Mouse (Mus musculus): ENCODE data around the gene Katnal1. TPM values are rescaled to one million over a fixed set of nuclear protein-coding genes. Genes with fewer than 3 reads are reported as not detected.

Gene Katnal1
- total and polyA plus RNA-seq, 2 experiments from 2014 or later: 8.4 to 21.1 TPM

- Histone ChIP-seq H3K9ac (replicated peaks; ENCODE audit: low read depth, low read length) (no peak overlapping the region), H3K9me3 (replicated peaks; ENCODE audit: control insufficient read depth, low read length) (no peaks in the 10 kb centered on the region), H3K27ac (ENCODE audit: low read depth) (peak overlapping the region; percentile 77), H3K36me3 (replicated peaks; ENCODE audit: control insufficient read depth, insufficient read depth, low read length) (no peaks in the 10 kb centered on the region), H3K4me3 (ENCODE audit: low read depth, low read length) (no peak overlapping the region), H3K27me3 (ENCODE audit: control insufficient read depth, insufficient read depth, low read length) (no peaks in the 10 kb centered on the region), H3K4me2 (ENCODE audit: low read depth, low read length) (peak overlapping the region; percentile 29), H3K4me1 (ENCODE audit: control insufficient read depth, insufficient read depth) (peaks cover 5% of the 10 kb centered on the region; the same call in 1 of the 2 replicates)
- no peak for TF ChIP-seq EP300 (IDR thresholded peaks at IDR 0.05; ENCODE audit: low read depth)
- TF ChIP-seq CTCF (IDR thresholded peaks at IDR 0.05; ENCODE audit: low read depth): no peak
- WGBS: 53% methylated on average over 6 of the region's 6 CpGs
- no peak for ATAC-seq (ENCODE audit: insufficient read depth, low read depth)
- no peak for DNase-seq (ENCODE audit: low spot score)
These were observed 37.3 kb upstream of the Katnal1 start for GRCm38 (mm10) chr5:148966395-148966794.

DNA sequence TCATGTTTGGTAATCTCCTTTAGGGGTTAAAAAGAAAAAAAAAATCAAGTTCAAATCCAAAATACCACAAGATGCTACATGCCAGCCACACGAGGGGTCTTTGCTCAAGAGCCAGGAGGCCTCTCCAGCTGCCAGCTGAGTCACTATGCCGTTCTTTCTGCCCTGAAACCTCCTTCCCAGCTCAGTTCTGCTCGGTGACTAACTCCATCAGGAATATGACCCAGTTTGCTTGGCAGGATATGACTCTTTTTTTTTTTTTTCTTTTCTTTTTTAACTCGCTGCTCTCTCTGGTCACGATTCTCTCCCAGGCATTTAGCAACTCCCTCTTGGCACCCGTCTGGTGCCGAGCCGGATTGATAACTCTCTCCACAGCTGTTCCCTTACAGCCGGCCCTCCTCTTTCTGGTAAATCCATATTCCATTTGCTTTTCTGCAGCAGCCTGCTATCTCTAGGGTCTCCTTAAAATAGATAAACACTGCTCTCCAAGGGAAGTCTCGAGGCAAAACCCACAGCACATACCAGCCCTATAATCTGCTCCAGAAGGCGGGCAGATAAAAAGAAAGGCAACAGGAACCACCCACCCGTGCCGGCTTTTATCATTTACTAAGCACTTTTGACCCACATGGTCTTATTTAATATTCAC is 36.7 kb upstream of the Katnal1 start:
- DNase-seq (ENCODE audit: low spot score): peak; percentile 68
- peak overlapping the region; percentile 77 for H3K27ac ChIP-seq (ENCODE audit: low read depth)
- H3K4me2 ChIP-seq (ENCODE audit: low read depth, low read length): peak overlapping the region; percentile 29
- H3K9me3 ChIP-seq (replicated peaks; ENCODE audit: control insufficient read depth, low read length): no peaks in the 10 kb centered on the region
- H3K36me3 ChIP-seq (replicated peaks; ENCODE audit: control insufficient read depth, insufficient read depth, low read length): no peaks in the 10 kb centered on the region
- TF ChIP-seq CTCF (IDR thresholded peaks at IDR 0.05; ENCODE audit: low read depth) (no peak), EP300 (IDR thresholded peaks at IDR 0.05; ENCODE audit: low read depth) (no peak)
- WGBS: 4% methylated on average over 13 of the region's 13 CpGs
- H3K4me3 ChIP-seq (ENCODE audit: low read depth, low read length): no peak overlapping the region
- peak; percentile 70 for ATAC-seq (ENCODE audit: insufficient read depth, low read depth)
- no peaks in the 10 kb centered on the region for H3K27me3 ChIP-seq (ENCODE audit: control insufficient read depth, insufficient read depth, low read length)
- no peak overlapping the region for H3K9ac ChIP-seq (replicated peaks; ENCODE audit: low read depth, low read length)
- peaks cover 5% of the 10 kb centered on the region; the same call in 1 of the 2 replicates for H3K4me1 ChIP-seq (ENCODE audit: control insufficient read depth, insufficient read depth)

GRCm38 (mm10) chr5:148965089-148965591 is 36.0 kb upstream of the Katnal1 start:
- Histone ChIP-seq H3K4me3 (ENCODE audit: low read depth, low read length) (no peak overlapping the region), H3K27ac (ENCODE audit: low read depth) (peak overlapping the region; percentile 77), H3K4me1 (ENCODE audit: control insufficient read depth, insufficient read depth) (peaks cover 6% of the 10 kb centered on the region; the same call in 1 of the 2 replicates), H3K9me3 (replicated peaks; ENCODE audit: control insufficient read depth, low read length) (no peaks in the 10 kb centered on the region), H3K9ac (replicated peaks; ENCODE audit: low read depth, low read length) (no peak overlapping the region), H3K27me3 (ENCODE audit: control insufficient read depth, insufficient read depth, low read length) (no peaks in the 10 kb centered on the region), H3K36me3 (replicated peaks; ENCODE audit: control insufficient read depth, insufficient read depth, low read length) (no peaks in the 10 kb centered on the region), H3K4me2 (ENCODE audit: low read depth, low read length) (peak overlapping the region; percentile 29; the same call in 1 of the 2 replicates)
- DNase-seq (ENCODE audit: low spot score) (no peak), ATAC-seq (ENCODE audit: insufficient read depth, low read depth) (no peak)
- WGBS: 56% methylated on average over 15 of the region's 15 CpGs
- TF ChIP-seq EP300 (IDR thresholded peaks at IDR 0.05; ENCODE audit: low read depth): no peak
- TF ChIP-seq CTCF (IDR thresholded peaks at IDR 0.05; ENCODE audit: low read depth): no peak

DNA sequence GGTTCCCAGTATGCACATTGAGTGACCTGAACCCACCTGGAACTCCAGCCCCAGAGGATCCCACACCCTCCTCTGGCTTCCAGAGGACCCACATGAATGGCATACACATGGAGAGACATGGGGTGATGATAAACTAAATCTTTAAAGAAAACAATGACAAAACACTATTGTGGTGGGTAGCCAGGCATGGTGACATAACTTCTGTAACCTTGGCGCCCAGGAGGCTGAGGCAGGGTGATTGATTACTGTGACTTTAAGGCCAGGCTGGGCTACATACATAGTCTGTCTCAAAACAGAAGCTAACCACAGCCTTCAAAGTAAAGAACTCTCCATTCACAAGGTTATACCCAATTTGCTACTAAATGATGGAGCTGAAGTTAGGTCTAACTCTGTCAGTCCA is 35.1 kb upstream of the Katnal1 start:
- Histone ChIP-seq H3K9ac (replicated peaks; ENCODE audit: low read depth, low read length) (no peak overlapping the region), H3K4me2 (ENCODE audit: low read depth, low read length) (no peak overlapping the region), H3K4me3 (ENCODE audit: low read depth, low read length) (no peak overlapping the region), H3K4me1 (ENCODE audit: control insufficient read depth, insufficient read depth) (peaks cover 13% of the 10 kb centered on the region; the same call in 1 of the 2 replicates), H3K9me3 (replicated peaks; ENCODE audit: control insufficient read depth, low read length) (no peaks in the 10 kb centered on the region), H3K27me3 (ENCODE audit: control insufficient read depth, insufficient read depth, low read length) (no peaks in the 10 kb centered on the region), H3K27ac (ENCODE audit: low read depth) (peak overlapping the region; percentile 20; the same call in 1 of the 2 replicates), H3K36me3 (replicated peaks; ENCODE audit: control insufficient read depth, insufficient read depth, low read length) (no peaks in the 10 kb centered on the region)
- 67% methylated on average over 1 of the region's 1 CpGs for WGBS
- no peak for TF ChIP-seq EP300 (IDR thresholded peaks at IDR 0.05; ENCODE audit: low read depth)
- ATAC-seq (ENCODE audit: insufficient read depth, low read depth) (no peak), DNase-seq (ENCODE audit: low spot score) (no peak)

- Histone ChIP-seq H3K4me3 (ENCODE audit: low read depth, low read length) (peak overlapping the region; percentile 43), H3K36me3 (replicated peaks; ENCODE audit: control insufficient read depth, insufficient read depth, low read length) (no peaks in the 10 kb centered on the region), H3K27ac (ENCODE audit: low read depth) (peak overlapping the region; percentile 53; the same call in 1 of the 2 replicates), H3K4me2 (ENCODE audit: low read depth, low read length) (peak overlapping the region; percentile 81), H3K27me3 (ENCODE audit: control insufficient read depth, insufficient read depth, low read length) (no peaks in the 10 kb centered on the region), H3K4me1 (ENCODE audit: control insufficient read depth, insufficient read depth) (0 out of 2 replicates have a peak, but pooled peaks cover 12% of the 10 kb centered on the region), H3K9ac (replicated peaks; ENCODE audit: low read depth, low read length) (peak overlapping the region; percentile 32; the same call in 1 of the 2 replicates), H3K9me3 (replicated peaks; ENCODE audit: control insufficient read depth, low read length) (no peaks in the 10 kb centered on the region)
- TF ChIP-seq CTCF (IDR thresholded peaks at IDR 0.05; ENCODE audit: low read depth) (no peak), EP300 (IDR thresholded peaks at IDR 0.05; ENCODE audit: low read depth) (no peak)
- ATAC-seq (ENCODE audit: insufficient read depth, low read depth) (no peak), DNase-seq (ENCODE audit: low spot score) (no peak)
- WGBS: 58% methylated on average over 10 of the region's 10 CpGs
These were observed 31.1 kb upstream of the Katnal1 start for GRCm38 (mm10) chr5:148960211-148960610.

Measured in heart, postnatal 0 days (tissue).